Mouse (Mus musculus) C2C12 (cell line): ENCODE measurements around the gene Apol9a.

ENCODE experiments used
- CEBPB ChIP-seq: IDR thresholded peaks from one replicate; pipeline ENCODE4 v1.6.1; 2011; ENCODE audit warnings: low read depth, mild to moderate bottlenecking, control low read depth, moderate library complexity
- CTCF ChIP-seq: IDR thresholded peaks from one replicate; pipeline ENCODE4 v1.5.1; 2011; ENCODE audit not compliant: control insufficient read depth, insufficient read depth, insufficient read length
- FOSL1 ChIP-seq: IDR thresholded peaks from one replicate; pipeline ENCODE4 v1.8.0; 2011; ENCODE audit warnings: mild to moderate bottlenecking, low read length; ENCODE audit not compliant: poor library complexity, insufficient read depth, severe bottlenecking
- MAX ChIP-seq: IDR thresholded peaks from one replicate; pipeline ENCODE4 v1.6.1; 2011; ENCODE audit warnings: mild to moderate bottlenecking, control low read depth
- MYOD1 ChIP-seq: IDR thresholded peaks from one replicate; pipeline ENCODE4 v1.6.1; 2011; ENCODE audit warnings: low read depth; ENCODE audit not compliant: control insufficient read depth, insufficient read length
- MYOG ChIP-seq: IDR thresholded peaks from one replicate; pipeline ENCODE4 v1.6.1; 2011; ENCODE audit not compliant: control insufficient read depth, insufficient read length; ENCODE audit errors: extremely low read depth
- USF1 ChIP-seq: IDR thresholded peaks from one replicate; pipeline ENCODE4 v1.6.1; 2011; ENCODE audit warnings: low read depth, mild to moderate bottlenecking, control low read depth, moderate library complexity

GRCm38 (mm10) chr15:77354496-77354847, 56.5 kb downstream of the Apol9a start:
- no peak for TF ChIP-seq CTCF
- no peak for TF ChIP-seq USF1
- TF ChIP-seq MAX: no peak
- TF ChIP-seq MYOG: no peak
- no peak for TF ChIP-seq MYOD1
- no peak for TF ChIP-seq CEBPB
- no peak for TF ChIP-seq FOSL1
